Mouse (Mus musculus): ENCODE results near the gene Sell.

DNA sequence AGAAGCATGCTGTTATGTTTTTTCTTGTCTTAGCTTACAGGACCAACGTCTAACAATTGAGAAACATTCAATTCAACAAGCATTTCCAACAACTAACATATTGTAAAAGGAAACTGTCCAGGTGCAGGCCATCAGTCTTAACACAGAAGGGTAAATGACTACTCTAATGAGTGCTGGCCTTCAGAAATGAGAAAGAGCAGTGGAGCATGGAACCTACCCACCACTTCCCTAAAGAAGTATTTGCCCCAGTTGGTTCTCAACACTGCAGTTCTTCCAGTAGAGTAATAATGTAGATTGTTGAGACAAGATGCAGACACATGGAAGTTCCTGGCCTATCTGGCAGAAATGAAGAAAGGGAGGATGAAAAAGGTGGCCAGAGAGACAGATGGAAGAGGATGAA, 14.7 kb downstream of the Sell start:
- no peak for TF ChIP-seq CTCF (IDR thresholded peaks at IDR 0.05; ENCODE audit: extremely low read depth, insufficient read depth, low read length)
- TF ChIP-seq POLR2A (IDR thresholded peaks at IDR 0.05; ENCODE audit: extremely low read depth, insufficient read depth, low read length): no peak

Data from cortical plate, adult 2 months (tissue).